20 mouse cellular contexts compared by ENCODE assay signal in the genomic region with DNA sequence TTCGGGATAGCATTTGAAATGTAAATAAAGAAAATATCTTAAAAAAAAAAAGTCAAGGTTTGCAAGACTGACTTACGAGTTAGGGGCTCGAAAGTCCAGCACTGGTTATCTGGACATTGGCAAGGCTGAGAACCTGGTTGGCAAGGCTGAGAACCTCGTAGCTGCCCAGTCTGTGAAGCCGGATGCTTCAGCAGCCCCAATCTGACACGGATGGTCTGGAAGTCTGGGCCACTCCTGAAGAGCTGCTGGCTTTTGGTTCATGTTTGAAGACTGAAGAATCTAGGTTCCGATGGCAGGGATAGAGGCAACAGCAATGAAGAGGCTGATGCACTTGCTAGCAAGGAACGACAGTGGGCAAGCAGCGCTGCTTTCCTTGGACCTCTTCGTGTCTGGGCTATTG.
"Had no signal": no experiment of that assay in that cellular context is flagged by ENCODE, and none has a peak within 500 bp of the region (broad histone marks: within the 10 kb centered on the region; RNA-seq: fewer than 3 reads in every experiment).

No protein-coding gene starts in this region.

- H3K4me1 ChIP-seq: liver, embryonic 13.5 days; neural tube, embryonic 12.5 days had no signal

- DNase-seq: kidney, postnatal 25 days; layer of hippocampus, adult 9-11 months; layer of hippocampus, postnatal 36 days; liver, embryonic 13.5 days; lung, adult 2 months; midbrain, embryonic 14.5 days; right cerebral cortex, adult 18-20 months; right cerebral cortex, postnatal 14 days; right cerebral cortex, postnatal 4 days; thymus, adult 2 months; thymus, postnatal 14 days; thymus, postnatal 4 days had no signal

- H3K9me3 ChIP-seq: neural tube, embryonic 12.5 days; neural tube, embryonic 15.5 days had no signal

- H3K27ac ChIP-seq: kidney, postnatal 0 days; layer of hippocampus, adult 2 months; left cerebral cortex, adult 2 months; liver, embryonic 13.5 days; macrophage; neural tube, embryonic 12.5 days; neural tube, embryonic 15.5 days; stomach, postnatal 0 days had no signal

- H3K4me3 ChIP-seq: layer of hippocampus, adult 2 months; left cerebral cortex, adult 2 months; liver, embryonic 13.5 days; neural tube, embryonic 12.5 days; neural tube, embryonic 15.5 days had no signal

- H3K36me3 ChIP-seq: liver, embryonic 13.5 days; neural tube, embryonic 12.5 days; neural tube, embryonic 15.5 days had no signal

- H3K4me2 ChIP-seq: liver, embryonic 13.5 days; midbrain, embryonic 11.5 days; neural tube, embryonic 12.5 days; neural tube, embryonic 15.5 days had no signal

- H3K27me3 ChIP-seq: liver, embryonic 13.5 days; neural tube, embryonic 12.5 days; neural tube, embryonic 15.5 days had no signal

- H3K9ac ChIP-seq: liver, embryonic 13.5 days; neural tube, embryonic 12.5 days; neural tube, embryonic 15.5 days had no signal
